Comparison of ENCODE assay signal across 8 mouse cellular contexts in genomic region chr6:108828234-108828868, GRCm38 (mm10). TPM values are rescaled to one million over a fixed set of nuclear protein-coding genes. Genes with fewer than 3 reads are reported as not detected.
DNase-seq lines count a peak whose midpoint lies in the region; ATAC-seq lines count a peak whose summit lies in the region.

Gene Edem1 (plus strand): TSS chr6:108828641.

- ATAC-seq in hindbrain, embryonic 16.5 days: peak; percentile 97

- H3K9ac ChIP-seq in hindbrain, embryonic 16.5 days (ENCODE audit: low read depth, low read length): peak within 1 kb of the TSS; percentile 83

- WGBS in hindbrain, embryonic 16.5 days: under 1% methylated on average over 54 of the region's 67 CpGs
- WGBS in macrophage (ENCODE audit: missing documents): under 1% methylated on average over 58 of the region's 67 CpGs

- peaks cover 15% of the 10 kb centered on the region for H3K4me1 ChIP-seq in hindbrain, embryonic 16.5 days (ENCODE audit: control insufficient read depth, insufficient read depth, low read depth, low read length)

- no peaks in the 10 kb centered on the region for H3K27me3 ChIP-seq in hindbrain, embryonic 16.5 days (replicated peaks; ENCODE audit: control insufficient read depth, insufficient read depth, low read length)

- peak; percentile 98 for DNase-seq in WW6 (ENCODE audit: low read depth, low spot score)
- DNase-seq in cerebellum, postnatal 4 days (ENCODE audit: low spot score in 2 of 2): peak; percentile 82 to 92
- DNase-seq in gastrocnemius, adult 18-20 months (ENCODE audit: low spot score): peak; percentile 99
- peak; percentile 89 to 93 for DNase-seq in left cerebral cortex, adult 18-20 months (ENCODE audit: low spot score in 2 of 2)
- DNase-seq in right cerebral cortex, adult 18-20 months: peak; percentile 97
- peak; percentile 87 for DNase-seq in urinary bladder, postnatal 10 days (ENCODE audit: low spot score)

- H3K79me2 ChIP-seq in macrophage (ENCODE audit: inconsistent target): peaks cover 68% of the 10 kb centered on the region

- no peaks in the 10 kb centered on the region for H3K36me3 ChIP-seq in hindbrain, embryonic 16.5 days (ENCODE audit: control insufficient read depth, insufficient read depth, low read length)
- peaks cover 5% of the 10 kb centered on the region; the same call in 1 of the 2 replicates for H3K36me3 ChIP-seq in macrophage (ENCODE audit: inconsistent target)

- no peaks in the 10 kb centered on the region for H3K9me3 ChIP-seq in hindbrain, embryonic 16.5 days (ENCODE audit: control insufficient read depth, low read length)

- H3K4me3 ChIP-seq in hindbrain, embryonic 16.5 days (ENCODE audit: low read length): peak within 1 kb of the TSS; percentile 60
- H3K4me3 ChIP-seq in macrophage (ENCODE audit: inconsistent target): peak within 1 kb of the TSS; percentile 92

- H3K27ac ChIP-seq in hindbrain, embryonic 16.5 days (ENCODE audit: low read depth, low read length): peak within 1 kb of the TSS; percentile 49
- H3K27ac ChIP-seq in macrophage: peak within 1 kb of the TSS; percentile 89

- H3K4me2 ChIP-seq in hindbrain, embryonic 16.5 days (ENCODE audit: low read length): peak within 1 kb of the TSS; percentile 79

RNA-seq across cellular contexts. Expression of gene Edem1, which starts in this region (rescaled TPM):
- 1 to 10 TPM; 2.7 to 5.1 TPM for total RNA-seq in gastrocnemius, adult 18-20 months (2021)
- polyA plus RNA-seq in hindbrain, embryonic 16.5 days (2015; fragmentation: Nextera tagmentation; extraction: Ambion mirVana): 5.0 and 6.6 TPM in 2 replicates
- 10 to 100 TPM; 17.2 to 19.9 TPM for total RNA-seq in left cerebral cortex, adult 18-20 months (2021)
- 100 to 1,000 TPM in 19 of 26 experiments, 10 to 100 TPM in 7; 62.0 to 253 (median 163) TPM for total RNA-seq in macrophage (2018; cell fraction: chromatin; rRNA removed)
- 100 to 1,000 TPM in 13 of 26 experiments, 10 to 100 TPM in 13; 62.6 to 173 (median 103) TPM for total RNA-seq in macrophage (2018; cell fraction: cytosol; rRNA removed)
- total RNA-seq in macrophage (2018; cell fraction: nucleus; rRNA removed): 100 to 1,000 TPM; 110 to 262 (median 169) TPM
- polyA plus RNA-seq in macrophage (2018): 91.9 to 108 TPM (median 94.0 TPM) in 3 replicates

Comparison
In these comparisons a context has a peak if more than half of its experiments do, and no peak if none do; other contexts are left out.
1. Peak in every context shown above with its lines: DNase-seq, ATAC-seq, H3K4me3 ChIP-seq and H3K27ac ChIP-seq.
2. RNA of gene Edem1 (polyA plus RNA-seq): 91.9 to 108 TPM in macrophage; 5.0 to 6.6 TPM in hindbrain, embryonic 16.5 days; every median in the first group is over 10 times any median in the second.